Mouse (Mus musculus): ENCODE data around the gene Guk1.
"Not testable (repeated sequence)": the region's sequence is repeated elsewhere in the genome, so short reads cannot be mapped to it uniquely, and the experiment has no call there.

The Guk1 gene

DNA sequence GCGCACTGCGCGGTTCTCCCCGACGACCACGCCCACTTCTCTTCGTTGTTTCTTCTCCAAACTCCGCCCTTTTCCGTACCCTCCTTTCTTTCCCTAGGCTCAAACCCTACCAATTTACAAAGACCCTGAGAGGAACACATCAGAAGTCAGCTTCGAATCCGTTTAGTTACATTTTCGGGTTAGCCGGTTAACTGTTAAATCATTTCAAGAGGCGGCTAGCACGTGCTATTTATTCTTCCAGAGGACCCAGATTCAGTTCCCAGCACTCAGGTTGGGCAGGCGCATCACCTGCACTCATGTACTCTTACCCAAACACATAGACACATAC, at the start of gene Guk1:
Gene Guk1, minus strand, starts transcription at position 154 of the 328 bp plus-strand sequence.
- no peak for DNase-seq

- no peak for DNase-seq
Measured at GRCm38 (mm10) chr11:59239796-59240195, 47.8 kb upstream of the Guk1 start.

- no peak for DNase-seq
Measured at GRCm38 (mm10) chr11:59239428-59239785, 47.4 kb upstream of the Guk1 start.

DNA sequence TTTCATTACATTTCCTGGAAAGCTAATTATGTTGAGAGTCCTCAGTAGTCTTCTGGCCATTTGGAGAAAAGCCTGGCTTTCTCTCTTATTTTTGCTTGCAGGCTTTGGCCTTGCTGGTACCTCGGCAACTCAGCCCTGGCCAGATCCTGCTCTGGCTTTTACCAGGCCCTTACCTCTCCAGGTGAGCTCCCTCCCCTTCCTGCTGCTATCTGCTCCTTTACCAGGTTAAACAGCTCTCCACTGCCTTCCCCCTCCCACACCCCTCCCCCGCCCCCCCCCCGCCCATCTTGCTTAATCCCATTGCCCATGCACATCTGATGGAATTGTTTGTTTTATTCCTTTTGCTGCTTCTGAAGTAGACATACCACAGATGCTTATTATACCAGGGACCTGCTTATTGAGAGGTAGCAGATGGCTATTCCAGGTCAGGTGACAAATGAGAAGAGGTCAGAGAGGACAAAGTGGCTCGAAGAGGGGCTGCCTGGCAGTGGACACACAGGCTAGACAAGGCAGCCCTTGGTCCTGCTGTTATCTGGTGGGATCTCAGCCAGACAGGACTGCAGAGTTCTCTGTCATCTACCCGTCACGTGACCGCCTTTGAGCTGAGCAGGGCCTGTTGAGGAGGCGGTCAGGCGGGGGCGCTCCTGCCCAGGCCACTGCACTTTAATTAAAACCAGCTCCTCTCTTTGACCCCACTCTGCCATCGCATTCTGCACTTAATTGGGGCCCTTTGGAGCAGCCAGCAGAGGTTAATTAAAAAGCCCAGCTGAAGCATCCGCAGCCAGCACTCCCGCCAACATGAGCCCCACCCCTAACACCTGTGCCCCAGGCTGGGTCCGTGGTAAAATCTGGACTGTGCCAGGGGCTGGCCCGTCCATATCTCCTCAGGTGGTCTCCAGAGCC, 46.8 kb upstream of the Guk1 start:
- DNase-seq, result peak; percentile 25

DNA sequence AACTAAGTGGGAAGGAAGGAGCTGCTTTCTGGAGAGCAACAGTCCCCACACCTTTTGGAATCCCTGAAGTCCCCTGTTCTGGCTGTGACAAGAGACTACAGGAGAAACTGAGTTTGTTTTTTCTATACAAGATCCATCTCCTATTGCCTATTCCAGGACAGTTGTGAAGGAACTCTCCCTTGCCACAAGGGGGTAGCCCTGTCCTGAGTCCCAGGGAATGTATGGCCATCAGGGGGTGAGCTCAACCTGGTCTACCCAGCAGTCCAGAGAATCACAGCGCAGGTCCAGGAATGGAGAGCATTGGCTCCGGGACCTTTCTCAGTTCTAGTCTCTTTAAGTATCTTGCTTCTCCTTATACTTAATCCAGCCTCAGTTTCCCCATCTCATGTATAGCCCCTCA, 40.8 kb upstream of the Guk1 start:
- no peak for DNase-seq

GRCm38 (mm10) chr11:59230144-59230760, 38.2 kb upstream of the Guk1 start:
- peak; percentile 62 for DNase-seq

GRCm38 (mm10) chr11:59228122-59228953, 36.3 kb upstream of the Guk1 start, which contains the start of gene Arf1:
Arf1 (minus strand) TSS chr11:59228270.
- peak; percentile 98 for DNase-seq

DNA sequence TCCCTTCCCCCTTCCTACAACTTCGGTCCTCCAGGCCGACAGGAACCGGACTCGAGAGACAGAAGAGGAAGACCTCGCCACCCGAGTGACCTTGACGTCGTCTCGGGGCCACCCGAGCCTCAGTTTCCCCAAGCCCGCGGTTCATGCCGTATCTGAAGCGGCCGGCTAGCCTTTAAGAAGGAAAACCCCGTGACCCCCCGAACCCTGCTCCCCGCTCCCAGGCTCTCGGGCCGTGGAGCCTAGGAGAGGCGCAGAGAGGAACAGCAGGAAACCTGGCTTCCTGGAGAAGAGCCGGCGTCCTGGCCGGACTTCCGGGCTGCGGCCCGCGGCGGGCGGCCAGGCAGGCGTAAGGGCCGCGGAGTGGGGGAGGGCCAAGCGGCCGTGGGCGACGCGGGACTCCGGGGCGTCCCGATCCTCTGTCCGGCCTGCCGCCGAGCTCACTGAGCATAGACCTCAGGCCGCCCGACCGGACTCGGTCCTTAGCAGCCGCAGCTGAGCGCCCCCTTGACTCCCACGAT, 35.7 kb upstream of the Guk1 start:
- DNase-seq, result no peak

GRCm38 (mm10) chr11:59226787-59227603, 35.0 kb upstream of the Guk1 start:
- no peak for DNase-seq

DNA sequence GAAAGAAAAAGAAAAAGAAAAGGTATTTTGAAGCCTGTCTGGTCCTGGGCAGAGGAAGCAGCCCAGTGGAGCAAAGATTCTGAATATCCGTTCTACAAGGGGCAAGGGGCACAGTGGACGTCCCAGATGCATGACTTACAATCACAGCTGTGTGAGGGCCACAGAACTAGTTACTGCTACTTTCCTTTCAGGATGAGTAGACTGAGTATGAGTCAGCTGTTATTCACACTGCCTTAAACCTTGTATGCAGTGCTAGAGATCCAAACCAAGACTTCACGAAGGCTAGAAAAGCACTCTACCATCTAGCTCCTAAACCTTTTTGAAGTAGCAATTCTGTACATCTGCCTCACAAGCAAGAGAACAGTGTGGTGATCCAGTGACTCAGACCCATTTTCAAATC, 34.2 kb upstream of the Guk1 start:
- DNase-seq, result no peak

GRCm38 (mm10) chr11:59225167-59225566, 33.2 kb upstream of the Guk1 start:
- DNase-seq, result no peak

DNA sequence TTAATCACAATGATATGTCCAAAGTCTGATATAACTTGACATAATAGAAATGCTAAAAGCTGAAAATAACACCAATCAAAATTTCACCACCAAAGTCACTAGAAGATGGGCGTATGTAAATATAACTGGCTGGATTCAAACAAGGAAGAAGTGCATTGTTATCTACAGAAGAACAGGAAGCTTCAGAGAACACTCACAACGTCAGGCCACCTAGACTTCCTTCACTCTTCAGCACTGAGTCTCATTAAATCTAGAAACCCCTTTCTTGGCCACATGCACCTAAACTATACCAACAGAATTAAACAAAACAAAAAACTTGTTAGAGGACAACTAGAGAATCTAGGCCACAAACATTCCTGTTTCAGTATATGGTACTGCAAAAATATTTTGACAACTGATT, 32.5 kb upstream of the Guk1 start:
- no peak for DNase-seq

DNA sequence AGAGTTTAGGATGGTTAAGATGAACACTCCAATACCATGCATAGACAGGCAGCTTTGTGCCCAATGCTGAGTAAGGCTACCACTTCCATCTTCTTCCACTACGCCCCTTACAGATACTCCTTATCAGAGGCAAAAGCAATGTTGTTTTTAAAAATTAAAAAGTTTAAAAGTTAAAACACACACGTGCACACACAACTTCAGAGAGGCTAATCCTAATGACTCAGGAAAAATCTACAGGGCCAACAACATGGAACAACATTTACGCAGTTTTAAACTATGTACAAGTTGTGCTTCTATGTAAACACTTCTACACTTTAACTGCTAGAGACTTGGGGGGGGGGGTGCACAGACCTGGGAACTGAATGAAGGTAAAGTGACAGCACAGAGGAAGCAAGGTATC, 32.0 kb upstream of the Guk1 start:
- DNase-seq, result no peak

GRCm38 (mm10) chr11:59222306-59222705, 30.3 kb upstream of the Guk1 start:
- DNase-seq, result no peak

- DNase-seq, result no peak
Measured at GRCm38 (mm10) chr11:59221604-59222003, 29.6 kb upstream of the Guk1 start.

- DNase-seq, result peak; percentile 50
Measured at GRCm38 (mm10) chr11:59219064-59219463, 27.1 kb upstream of the Guk1 start.

DNA sequence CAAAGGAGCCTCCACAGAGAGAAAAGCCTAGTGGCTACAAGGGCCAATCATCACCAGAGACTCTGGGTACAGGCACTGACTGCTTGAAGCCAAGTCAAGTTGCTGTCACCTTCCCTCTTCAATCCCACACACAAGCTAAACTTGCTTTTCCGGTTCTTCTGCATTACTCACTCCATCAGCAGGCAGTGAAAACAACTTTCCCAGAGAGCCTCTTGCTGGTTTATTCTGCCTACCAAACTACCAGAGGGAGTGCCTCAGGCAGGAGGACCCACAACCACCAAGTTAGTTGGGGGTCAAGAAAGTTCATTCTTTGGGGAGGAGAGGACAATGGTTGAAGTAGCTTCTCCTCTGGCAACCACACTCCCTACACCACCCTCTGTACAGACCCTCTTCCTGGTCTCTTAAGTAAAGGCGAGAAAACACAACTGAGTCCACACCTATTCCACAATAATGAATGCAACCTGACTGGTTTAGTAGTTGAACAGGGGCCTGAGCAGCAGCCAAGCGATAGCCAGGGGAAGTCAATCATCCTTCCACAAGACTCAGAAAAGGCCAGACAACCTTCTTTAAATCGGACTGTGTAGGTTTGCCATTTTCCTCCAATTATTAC, 26.5 kb upstream of the Guk1 start:
- no peak for DNase-seq

GRCm38 (mm10) chr11:59216955-59217354, 24.9 kb upstream of the Guk1 start:
- DNase-seq, result no peak

DNA sequence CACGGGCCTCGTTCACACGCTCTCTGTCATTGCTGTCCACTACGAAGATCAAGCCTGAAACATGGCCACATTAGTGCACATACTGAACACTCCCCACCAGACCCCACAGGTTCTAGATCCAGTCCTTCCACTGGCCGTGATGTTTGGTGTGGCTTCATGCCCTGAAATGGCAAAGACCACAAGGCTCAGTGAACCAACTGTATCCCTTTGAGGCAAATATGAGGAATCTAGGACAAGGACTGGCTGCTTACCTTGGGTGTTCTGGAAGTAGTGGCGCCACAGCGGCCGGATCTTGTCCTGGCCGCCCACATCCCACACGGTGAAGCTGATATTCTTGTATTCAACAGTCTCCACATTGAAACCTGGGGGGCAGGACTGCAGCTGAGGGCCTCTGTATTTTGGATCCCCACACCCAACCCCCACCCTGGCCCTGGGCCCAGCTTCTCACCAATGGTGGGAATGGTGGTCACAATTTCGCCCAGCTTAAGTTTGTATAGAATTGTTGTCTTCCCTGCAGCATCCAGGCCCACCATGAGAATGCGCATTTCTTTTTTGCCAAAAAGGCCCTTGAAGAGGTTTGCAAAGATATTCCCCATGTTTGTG, 21.0 kb upstream of the Guk1 start:
- DNase-seq, result no peak

GRCm38 (mm10) chr11:59212320-59212719, 20.3 kb upstream of the Guk1 start:
- DNase-seq, result peak; percentile 59

DNA sequence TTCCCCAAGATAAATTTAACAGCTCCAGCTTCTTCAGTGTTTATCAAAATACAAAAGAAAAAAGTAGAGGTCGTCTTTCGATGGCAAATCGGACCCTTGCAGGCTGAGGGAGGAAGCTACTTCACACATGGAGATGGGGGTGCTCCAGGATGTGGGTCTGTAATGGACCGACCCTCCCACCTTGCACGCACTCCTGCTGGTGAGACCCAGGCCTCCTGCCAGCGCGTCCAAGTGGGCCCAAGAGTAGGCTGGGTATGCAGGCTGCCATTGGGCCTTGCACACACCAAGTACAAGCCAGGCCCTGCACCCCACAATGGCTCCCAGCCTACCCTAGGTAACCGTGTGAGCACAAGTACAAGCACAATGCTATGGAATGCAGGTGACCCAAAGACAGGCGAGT, 19.5 kb upstream of the Guk1 start:
- not testable (repeated sequence) for DNase-seq

GRCm38 (mm10) chr11:59210020-59210419, 18.0 kb upstream of the Guk1 start:
- no peak for DNase-seq
